Mouse (Mus musculus) stomach, postnatal 0 days (tissue): ENCODE measurements at regions not wholly inside any gene's neighbourhood (a gene's known extent, or its start where the extent isn't known, plus 50 kb on each side); places are given as distances from the start of the nearest gene placed in this dataset.

ENCODE experiments used
- CTCF ChIP-seq: IDR thresholded peaks from 2 replicates; pipeline ENCODE4 v1.5.1; 2016; ENCODE audit warnings: antibody characterized with exemption, low read depth, mild to moderate bottlenecking, moderate library complexity
- EP300 ChIP-seq: optimal IDR thresholded peaks from 2 replicates; pipeline ENCODE3; 2016; ENCODE audit warnings: antibody characterized with exemption

- no peak for TF ChIP-seq CTCF
- no peak for TF ChIP-seq EP300
Measured at GRCm38 (mm10) chr3:123999957-124000616, 309.4 kb upstream of the Ndst3 start.
